Mouse (Mus musculus) midbrain, embryonic 16.5 days (tissue): ENCODE data around the gene Rdh12. TPM values are rescaled to one million over a fixed set of nuclear protein-coding genes. Genes with fewer than 3 reads are reported as not detected.

Source experiments
- ATAC-seq: fragments of 200-750 bp; cut with Nextera tagmentation; 2 replicates; pipeline ENCODE4 v1.8.0; 2017; ENCODE audit warnings: moderate TSS enrichment
- H3K27ac ChIP-seq: fragments of 300-500 bp; sonication (generic); 2 replicates; pipeline ENCODE4 v1.5.1; 2014; ENCODE audit warnings: mild to moderate bottlenecking, low read length, mixed read lengths
- H3K27me3 ChIP-seq: fragments of 300-500 bp; sonication (generic); 2 replicates; pipeline ENCODE4 v1.6.1; 2014; ENCODE audit warnings: low read depth, low read length, mixed read lengths; ENCODE audit not compliant: control insufficient read depth, insufficient read depth
- H3K36me3 ChIP-seq: fragments of 300-500 bp; sonication (generic); 2 replicates; pipeline ENCODE4 v1.6.1; 2014; ENCODE audit warnings: mild to moderate bottlenecking, low read length, moderate library complexity, mixed read lengths; ENCODE audit not compliant: control insufficient read depth, insufficient read depth
- H3K4me1 ChIP-seq: fragments of 300-500 bp; sonication (generic); 2 replicates; pipeline ENCODE4 v1.6.1; 2014; ENCODE audit warnings: mild to moderate bottlenecking, low read length, mixed read lengths; ENCODE audit not compliant: control insufficient read depth, insufficient read depth
- H3K4me2 ChIP-seq: fragments of 300-500 bp; sonication (generic); 2 replicates; pipeline ENCODE4 v1.6.1; 2014; ENCODE audit warnings: mild to moderate bottlenecking, low read length, mixed read lengths
- H3K4me3 ChIP-seq: fragments of 300-500 bp; sonication (generic); 2 replicates; pipeline ENCODE4 v1.5.1; 2014; ENCODE audit warnings: low read depth, mild to moderate bottlenecking, low read length, moderate library complexity, mixed read lengths
- H3K9ac ChIP-seq: fragments of 300-500 bp; sonication (generic); 2 replicates; pipeline ENCODE4 v1.6.1; 2014; ENCODE audit warnings: low read depth, low read length, mixed read lengths
- H3K9me3 ChIP-seq: fragments of 300-500 bp; sonication (generic); replicated peaks from 2 replicates; pipeline ENCODE4 v1.6.1; 2014; ENCODE audit warnings: mild to moderate bottlenecking, low read length, mixed read lengths; ENCODE audit not compliant: control insufficient read depth, poor library complexity, severe bottlenecking
- WGBS: fragments of 180-500 bp; shearing (Covaris S2); extraction: QIAGEN DNeasy Blood & Tissue Kit; methylation state at CpG from one replicate; pipeline ENCODE4 v1.1.7; 2014; 5-methylcytosine and 5-hydroxymethylcytosine counted together
- polyA plus RNA-seq: library from polyadenylated mRNA; unstranded; fragments of >200 nt; fragmentation: Nextera tagmentation; extraction: Ambion mirVana; gene quantifications from 2 replicates; pipeline ENCODE4 v1.2.1, GENCODE M21; 2015

Gene Rdh12
- polyA plus RNA-seq, 1 experiment from 2014 or later = 1.2 TPM

- Histone ChIP-seq H3K27me3 (no peaks in the 10 kb centered on the region), H3K27ac (no peak overlapping the region), H3K9ac (no peak overlapping the region), H3K9me3 (no peaks in the 10 kb centered on the region), H3K4me1 (no peaks in the 10 kb centered on the region), H3K36me3 (peaks cover 25% of the 10 kb centered on the region), H3K4me2 (no peak overlapping the region), H3K4me3 (no peak overlapping the region)
- WGBS = 79% methylated on average over 11 of the region's 11 CpGs
- no peak for ATAC-seq
Measured at GRCm38 (mm10) chr12:79235485-79236080, 26.9 kb downstream of the Rdh12 start.

- no peak for ATAC-seq
- Histone ChIP-seq H3K4me1 (no peaks in the 10 kb centered on the region), H3K4me3 (no peak overlapping the region), H3K27me3 (no peaks in the 10 kb centered on the region), H3K4me2 (no peak overlapping the region), H3K36me3 (peaks cover 55% of the 10 kb centered on the region), H3K9me3 (no peaks in the 10 kb centered on the region), H3K9ac (no peak overlapping the region), H3K27ac (no peak overlapping the region)
- WGBS = 97% methylated on average over 2 of the region's 2 CpGs
Measured at GRCm38 (mm10) chr12:79241985-79242384, 33.3 kb downstream of the Rdh12 start.

- Histone ChIP-seq H3K4me1 (no peaks in the 10 kb centered on the region), H3K27me3 (no peaks in the 10 kb centered on the region), H3K4me3 (no peak overlapping the region), H3K36me3 (peaks cover 56% of the 10 kb centered on the region), H3K9me3 (no peaks in the 10 kb centered on the region), H3K4me2 (no peak overlapping the region), H3K9ac (no peak overlapping the region), H3K27ac (no peak overlapping the region)
- no peak for ATAC-seq
- WGBS = 95% methylated on average over 6 of the region's 6 CpGs
Measured at GRCm38 (mm10) chr12:79242921-79243320, 34.2 kb downstream of the Rdh12 start.

- ATAC-seq = no peak
- Histone ChIP-seq H3K4me3 (no peak overlapping the region), H3K27ac (no peak overlapping the region)
Measured at GRCm38 (mm10) chr12:79248110-79248509, 39.4 kb downstream of the Rdh12 start.

GRCm38 (mm10) chr12:79253294-79254053, 44.8 kb downstream of the Rdh12 start:
- no peak overlapping the region for H3K27ac ChIP-seq
- H3K9me3 ChIP-seq = no peaks in the 10 kb centered on the region
- no peaks in the 10 kb centered on the region for H3K4me1 ChIP-seq
- no peak overlapping the region for H3K9ac ChIP-seq
- H3K27me3 ChIP-seq = no peaks in the 10 kb centered on the region
- H3K36me3 ChIP-seq = peaks cover 22% of the 10 kb centered on the region
- H3K4me2 ChIP-seq = no peak overlapping the region
- no peak for ATAC-seq
- WGBS = 90% methylated on average over 9 of the region's 9 CpGs
- no peak overlapping the region for H3K4me3 ChIP-seq

More at GRCm38 (mm10) chr12:79248110-79248509, 39.4 kb downstream of the Rdh12 start:
- no peaks in the 10 kb centered on the region for H3K9me3 ChIP-seq
- no peak overlapping the region for H3K4me2 ChIP-seq
- H3K4me1 ChIP-seq = no peaks in the 10 kb centered on the region
- H3K9ac ChIP-seq = no peak overlapping the region
- 92% methylated on average over 3 of the region's 3 CpGs for WGBS
- H3K36me3 ChIP-seq = peaks cover 54% of the 10 kb centered on the region
- H3K27me3 ChIP-seq = no peaks in the 10 kb centered on the region

GRCm38 (mm10) chr12:79254975-79255374, 46.3 kb downstream of the Rdh12 start:
- Histone ChIP-seq H3K27me3 (no peaks in the 10 kb centered on the region), H3K27ac (no peak overlapping the region), H3K4me3 (no peak overlapping the region), H3K9me3 (no peaks in the 10 kb centered on the region), H3K9ac (no peak overlapping the region), H3K4me2 (no peak overlapping the region), H3K4me1 (no peaks in the 10 kb centered on the region), H3K36me3 (peaks cover 21% of the 10 kb centered on the region)
- WGBS = 96% methylated on average over 10 of the region's 10 CpGs
- ATAC-seq = no peak

GRCm38 (mm10) chr12:79260154-79260553, 51.4 kb downstream of the Rdh12 start:
- Histone ChIP-seq H3K27me3 (no peaks in the 10 kb centered on the region), H3K27ac (no peak overlapping the region), H3K36me3 (peaks cover 24% of the 10 kb centered on the region), H3K4me2 (no peak overlapping the region), H3K9me3 (no peaks in the 10 kb centered on the region), H3K4me1 (no peaks in the 10 kb centered on the region), H3K9ac (no peak overlapping the region), H3K4me3 (no peak overlapping the region)
- 95% methylated on average over 2 of the region's 2 CpGs for WGBS
- ATAC-seq = no peak

GRCm38 (mm10) chr12:79261035-79261434, 52.3 kb downstream of the Rdh12 start:
- 49% methylated on average over 5 of the region's 5 CpGs for WGBS
- ATAC-seq = no peak

More at GRCm38 (mm10) chr12:79261035-79261434, 52.3 kb downstream of the Rdh12 start:
- peaks cover 28% of the 10 kb centered on the region for H3K36me3 ChIP-seq
- no peak overlapping the region for H3K4me3 ChIP-seq
- H3K27me3 ChIP-seq = no peaks in the 10 kb centered on the region
- H3K9me3 ChIP-seq = no peaks in the 10 kb centered on the region
- no peak overlapping the region for H3K9ac ChIP-seq
- no peaks in the 10 kb centered on the region for H3K4me1 ChIP-seq
- no peak overlapping the region for H3K27ac ChIP-seq
- H3K4me2 ChIP-seq = no peak overlapping the region
